Mouse (Mus musculus) intestine, embryonic 16.5 days (tissue): Measurements from ENCODE around the gene Ddx56. TPM values are rescaled to one million over a fixed set of nuclear protein-coding genes. Genes with fewer than 3 reads are reported as not detected.

Source experiments
- ATAC-seq: fragments of 200-750 bp; cut with Nextera tagmentation; 2 replicates; pipeline ENCODE4 v1.8.0; 2017; ENCODE audit warnings: moderate TSS enrichment, moderate library complexity
- H3K27ac ChIP-seq: fragments of 300-500 bp; sonication (generic); 2 replicates; pipeline ENCODE4 v1.5.1; 2014; ENCODE audit warnings: mild to moderate bottlenecking, low read length
- H3K27me3 ChIP-seq: fragments of 300-500 bp; sonication (generic); replicated peaks from 2 replicates; pipeline ENCODE4 v1.6.1; 2014; ENCODE audit warnings: low read length, control low read depth, mixed read lengths; ENCODE audit not compliant: control insufficient read depth, insufficient read depth
- H3K36me3 ChIP-seq: fragments of 300-500 bp; sonication (generic); 2 replicates; pipeline ENCODE4 v1.6.1; 2014; ENCODE audit warnings: low read length, control low read depth; ENCODE audit not compliant: control insufficient read depth, insufficient read depth
- H3K4me1 ChIP-seq: fragments of 300-500 bp; sonication (generic); 2 replicates; pipeline ENCODE4 v1.6.1; 2014; ENCODE audit warnings: low read length, control low read depth, mixed read lengths; ENCODE audit not compliant: control insufficient read depth, insufficient read depth
- H3K4me2 ChIP-seq: fragments of 300-500 bp; sonication (generic); 2 replicates; pipeline ENCODE4 v1.6.1; 2014; ENCODE audit warnings: low read depth, low read length, control low read depth
- H3K4me3 ChIP-seq: fragments of 300-500 bp; sonication (generic); 2 replicates; pipeline ENCODE4 v1.5.1; 2014; ENCODE audit warnings: mild to moderate bottlenecking, low read length
- H3K9ac ChIP-seq: fragments of 300-500 bp; sonication (generic); 2 replicates; pipeline ENCODE4 v1.6.1; 2014; ENCODE audit warnings: low read depth, low read length
- H3K9me3 ChIP-seq: fragments of 300-500 bp; sonication (generic); 2 replicates; pipeline ENCODE4 v1.6.1; 2016; ENCODE audit warnings: low read length, control low read depth; ENCODE audit not compliant: control insufficient read depth
- WGBS: fragments of 180-500 bp; shearing (Covaris S2); extraction: QIAGEN DNeasy Blood & Tissue Kit; methylation state at CpG from one replicate; pipeline ENCODE4 v1.1.7; 2014; 5-methylcytosine and 5-hydroxymethylcytosine counted together
- polyA plus RNA-seq: library from polyadenylated mRNA; unstranded; fragments of >200 nt; fragmentation: Nextera tagmentation; extraction: Ambion mirVana; gene quantifications from 2 replicates; pipeline ENCODE4 v1.2.1, GENCODE M21; 2015

Ddx56 gene
- polyA plus RNA-seq, 1 experiment from 2014 or later, result 110 TPM

- H3K4me2 ChIP-seq, result peak overlapping the region; percentile 8; the same call in 1 of the 2 replicates
- no peaks in the 10 kb centered on the region for H3K27me3 ChIP-seq
- no peak overlapping the region; the same call in 1 of the 2 replicates for H3K27ac ChIP-seq
- H3K4me1 ChIP-seq, result peaks cover 2% of the 10 kb centered on the region; the same call in 1 of the 2 replicates
- ATAC-seq, result no peak
- 95% methylated on average over 2 of the region's 2 CpGs for WGBS
- H3K4me3 ChIP-seq, result no peak overlapping the region
- H3K36me3 ChIP-seq, result peaks cover 5% of the 10 kb centered on the region; the same call in 1 of the 2 replicates
- no peaks in the 10 kb centered on the region for H3K9me3 ChIP-seq
- H3K9ac ChIP-seq, result no peak overlapping the region
Measured at GRCm38 (mm10) chr11:6293601-6294000, 26.0 kb upstream of the Ddx56 start.

- Histone ChIP-seq H3K4me3 (peak overlapping the region; percentile 82), H3K9me3 (no peaks in the 10 kb centered on the region), H3K9ac (0 out of 2 replicates have a peak overlapping the region, but pooled peaks have one; percentile 87), H3K4me1 (peaks cover 2% of the 10 kb centered on the region; the same call in 1 of the 2 replicates), H3K4me2 (peak overlapping the region; percentile 77), H3K36me3 (peaks cover 5% of the 10 kb centered on the region; the same call in 1 of the 2 replicates), H3K27ac (peak overlapping the region; percentile 97; the same call in 1 of the 2 replicates), H3K27me3 (no peaks in the 10 kb centered on the region)
- 89% methylated on average over 4 of the region's 4 CpGs for WGBS
- no peak for ATAC-seq
Measured at GRCm38 (mm10) chr11:6292988-6293349, 25.4 kb upstream of the Ddx56 start.

- 13% methylated on average over 33 of the region's 33 CpGs for WGBS
- Histone ChIP-seq H3K27me3 (no peaks in the 10 kb centered on the region), H3K27ac (peak overlapping the region; percentile 97), H3K36me3 (peaks cover 5% of the 10 kb centered on the region; the same call in 1 of the 2 replicates), H3K9me3 (no peaks in the 10 kb centered on the region), H3K9ac (peak overlapping the region; percentile 87), H3K4me3 (peak overlapping the region; percentile 82), H3K4me2 (peak overlapping the region; percentile 77), H3K4me1 (peaks cover 2% of the 10 kb centered on the region; the same call in 1 of the 2 replicates)
- ATAC-seq, result peak; percentile 30
Measured at GRCm38 (mm10) chr11:6292116-6292987, 24.8 kb upstream of the Ddx56 start.

GRCm38 (mm10) chr11:6291401-6292115 is 24.0 kb upstream of the Ddx56 start, which contains the start of gene Ogdh:
Gene Ogdh, plus strand, starts transcription at chr11:6291633.
- H3K27ac ChIP-seq, result peak within 1 kb of the TSS; percentile 97
- H3K9me3 ChIP-seq, result no peaks in the 10 kb centered on the region
- WGBS, result under 1% methylated on average over 75 of the region's 77 CpGs
- peak within 1 kb of the TSS; percentile 82 for H3K4me3 ChIP-seq
- no peaks in the 10 kb centered on the region for H3K27me3 ChIP-seq
- H3K36me3 ChIP-seq, result no peaks in the 10 kb centered on the region
- peaks cover 2% of the 10 kb centered on the region; the same call in 1 of the 2 replicates for H3K4me1 ChIP-seq
- ATAC-seq, result peak; percentile 97
- H3K9ac ChIP-seq, result peak within 1 kb of the TSS; percentile 87
- peak within 1 kb of the TSS; percentile 77 for H3K4me2 ChIP-seq

- Histone ChIP-seq H3K9me3 (no peaks in the 10 kb centered on the region), H3K4me2 (peak overlapping the region; percentile 72), H3K27me3 (no peaks in the 10 kb centered on the region), H3K27ac (no peak overlapping the region), H3K4me3 (peak overlapping the region; percentile 82), H3K9ac (peak overlapping the region; percentile 87), H3K4me1 (peaks cover 2% of the 10 kb centered on the region; the same call in 1 of the 2 replicates), H3K36me3 (no peaks in the 10 kb centered on the region)
- WGBS, result 26% methylated on average over 3 of the region's 3 CpGs
- no peak for ATAC-seq
Measured at GRCm38 (mm10) chr11:6290883-6291282, 23.3 kb upstream of the Ddx56 start.

- no peak overlapping the region for H3K4me2 ChIP-seq
- peaks cover 2% of the 10 kb centered on the region; the same call in 1 of the 2 replicates for H3K4me1 ChIP-seq
- ATAC-seq, result no peak
- H3K27me3 ChIP-seq, result no peaks in the 10 kb centered on the region
- H3K36me3 ChIP-seq, result no peaks in the 10 kb centered on the region
- H3K9ac ChIP-seq, result no peak overlapping the region
- H3K27ac ChIP-seq, result no peak overlapping the region
- no peak overlapping the region for H3K4me3 ChIP-seq
- 92% methylated on average over 3 of the region's 3 CpGs for WGBS
- H3K9me3 ChIP-seq, result no peaks in the 10 kb centered on the region
Measured at GRCm38 (mm10) chr11:6290138-6290537, 22.6 kb upstream of the Ddx56 start.

- H3K27me3 ChIP-seq, result no peaks in the 10 kb centered on the region
- no peak overlapping the region for H3K27ac ChIP-seq
- no peak overlapping the region for H3K4me3 ChIP-seq
- H3K4me2 ChIP-seq, result no peak overlapping the region
- H3K4me1 ChIP-seq, result no peaks in the 10 kb centered on the region
- H3K9me3 ChIP-seq, result no peaks in the 10 kb centered on the region
- no peak for ATAC-seq
- H3K9ac ChIP-seq, result no peak overlapping the region
- WGBS, result 66% methylated on average over 3 of the region's 3 CpGs
- H3K36me3 ChIP-seq, result no peaks in the 10 kb centered on the region
Measured at GRCm38 (mm10) chr11:6282940-6283339, 15.4 kb upstream of the Ddx56 start.

- no peak overlapping the region for H3K4me3 ChIP-seq
- no peak overlapping the region for H3K9ac ChIP-seq
- no peak overlapping the region for H3K27ac ChIP-seq
- H3K27me3 ChIP-seq, result no peaks in the 10 kb centered on the region
- ATAC-seq, result no peak
- H3K4me1 ChIP-seq, result peaks cover 15% of the 10 kb centered on the region
- peaks cover 4% of the 10 kb centered on the region for H3K36me3 ChIP-seq
- 82% methylated on average over 3 of the region's 3 CpGs for WGBS
- H3K4me2 ChIP-seq, result no peak overlapping the region
- no peaks in the 10 kb centered on the region for H3K9me3 ChIP-seq
Measured at GRCm38 (mm10) chr11:6276466-6276865, 8.9 kb upstream of the Ddx56 start.

GRCm38 (mm10) chr11:6275094-6275484 is 7.5 kb upstream of the Ddx56 start:
- H3K9me3 ChIP-seq, result no peaks in the 10 kb centered on the region
- H3K36me3 ChIP-seq, result peaks cover 8% of the 10 kb centered on the region
- peak overlapping the region; percentile 80 for H3K9ac ChIP-seq
- H3K4me2 ChIP-seq, result peak overlapping the region; percentile 81
- peak overlapping the region; percentile 93 for H3K4me3 ChIP-seq
- peak overlapping the region; percentile 43; the same call in 1 of the 2 replicates for H3K27ac ChIP-seq
- 24% methylated on average over 7 of the region's 7 CpGs for WGBS
- no peaks in the 10 kb centered on the region for H3K27me3 ChIP-seq
- no peak for ATAC-seq
- H3K4me1 ChIP-seq, result peaks cover 15% of the 10 kb centered on the region
